Mouse (Mus musculus): ENCODE measurements around the gene Spon1. TPM values are rescaled to one million over a fixed set of nuclear protein-coding genes. Genes with fewer than 3 reads are reported as not detected.

Gene Spon1
- polyA plus RNA-seq, 1 experiment from 2014 or later: 22.7 TPM

DNA sequence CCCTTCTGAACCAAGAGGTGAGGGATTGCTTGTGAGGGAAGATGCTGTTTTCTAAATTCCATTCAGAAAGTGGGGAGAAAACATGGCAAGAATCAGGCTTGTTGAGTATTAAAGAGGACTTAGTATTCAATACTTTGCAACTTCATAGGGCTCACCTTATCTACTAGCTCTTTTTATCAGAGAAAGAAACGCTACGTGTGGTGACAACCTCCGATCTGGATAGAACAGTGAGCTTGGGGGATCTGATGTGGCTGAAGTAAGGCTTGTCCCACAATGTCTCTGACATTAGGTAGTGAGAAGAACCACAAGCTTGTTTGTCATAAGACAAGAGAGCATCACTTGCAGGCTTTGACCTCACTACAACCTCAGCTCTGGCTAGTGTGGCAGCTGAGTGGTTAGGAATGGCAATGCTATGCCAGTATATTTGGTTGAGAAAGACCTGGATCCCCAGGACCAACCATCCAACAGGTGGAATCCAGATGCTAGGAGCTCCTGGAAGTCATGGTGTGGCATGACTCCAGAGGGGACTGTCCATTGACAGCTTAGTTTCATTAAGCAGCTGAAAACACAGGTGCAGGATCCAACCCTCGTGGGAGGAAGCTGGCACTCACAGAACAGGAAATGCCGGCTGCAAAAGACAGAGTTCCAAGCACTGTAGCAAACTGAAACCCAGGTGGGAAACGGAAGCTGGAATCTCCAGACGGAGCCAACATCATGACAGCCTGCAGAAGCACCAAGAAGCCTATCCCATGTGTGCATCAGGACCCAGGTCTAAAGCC, 81.4 kb downstream of the Spon1 start:
- 60% methylated on average over 7 of the region's 7 CpGs for WGBS
- Histone ChIP-seq H3K4me1 (peaks cover 22% of the 10 kb centered on the region), H3K4me3 (no peak overlapping the region), H3K9me3 (no peaks in the 10 kb centered on the region), H3K9ac (no peak overlapping the region), H3K27ac (no peak overlapping the region), H3K36me3 (no peaks in the 10 kb centered on the region), H3K27me3 (no peaks in the 10 kb centered on the region), H3K4me2 (replicated peaks) (no peak overlapping the region)
- no peak for ATAC-seq (ENCODE audit: insufficient number of reproducible peaks, insufficient read depth, low FRiP score, low TSS enrichment)

DNA sequence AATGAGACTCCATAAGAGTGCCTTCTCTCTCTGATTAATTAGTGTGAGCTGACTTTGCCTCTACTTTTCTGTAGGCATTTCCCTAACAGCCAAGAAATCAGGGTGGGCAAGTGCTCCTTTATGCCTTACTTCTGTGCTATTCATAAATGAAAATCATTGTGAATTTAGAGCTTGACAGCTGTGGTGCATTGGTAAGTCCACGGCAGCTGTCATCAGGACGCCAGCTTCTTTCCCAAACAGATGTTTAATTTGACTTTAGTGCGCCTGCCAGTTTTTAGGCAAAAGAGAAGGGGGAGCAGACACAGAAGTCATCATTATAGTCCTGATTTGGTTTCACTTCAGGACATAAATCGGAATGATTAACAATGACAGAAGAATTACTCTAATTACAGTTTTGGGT, 84.6 kb downstream of the Spon1 start:
- Histone ChIP-seq H3K4me1 (peaks cover 22% of the 10 kb centered on the region), H3K9ac (no peak overlapping the region), H3K4me3 (no peak overlapping the region), H3K27ac (no peak overlapping the region), H3K4me2 (replicated peaks) (no peak overlapping the region), H3K9me3 (no peaks in the 10 kb centered on the region), H3K36me3 (no peaks in the 10 kb centered on the region), H3K27me3 (no peaks in the 10 kb centered on the region)
- 37% methylated on average over 4 of the region's 4 CpGs for WGBS
- no peak for ATAC-seq (ENCODE audit: insufficient number of reproducible peaks, insufficient read depth, low FRiP score, low TSS enrichment)

DNA sequence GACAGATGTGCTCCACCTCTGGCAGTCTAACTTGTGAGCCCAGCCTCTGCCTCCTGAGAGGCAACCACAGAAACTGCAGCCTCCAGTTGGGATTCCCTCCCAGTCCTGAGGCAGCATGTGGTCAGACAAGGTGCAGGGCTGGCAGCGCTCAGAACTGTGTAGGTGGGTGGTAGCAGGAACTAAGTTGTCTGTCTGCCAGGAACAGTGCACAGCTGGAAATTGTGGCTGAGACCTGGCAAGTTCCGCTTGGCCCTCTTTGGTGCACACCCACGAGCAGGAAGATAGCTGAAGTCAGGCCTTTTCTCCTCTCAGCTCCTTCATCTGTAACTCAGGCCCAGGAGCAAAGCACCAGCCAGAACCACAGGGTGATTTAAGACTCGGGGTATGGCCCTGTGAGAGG, 89.6 kb downstream of the Spon1 start:
- Histone ChIP-seq H3K4me3 (no peak overlapping the region), H3K9ac (no peak overlapping the region), H3K4me2 (replicated peaks) (no peak overlapping the region), H3K9me3 (no peaks in the 10 kb centered on the region), H3K36me3 (no peaks in the 10 kb centered on the region), H3K4me1 (peaks cover 7% of the 10 kb centered on the region), H3K27ac (no peak overlapping the region), H3K27me3 (no peaks in the 10 kb centered on the region)
- WGBS: 78% methylated on average over 4 of the region's 4 CpGs
- no peak for ATAC-seq (ENCODE audit: insufficient number of reproducible peaks, insufficient read depth, low FRiP score, low TSS enrichment)

DNA sequence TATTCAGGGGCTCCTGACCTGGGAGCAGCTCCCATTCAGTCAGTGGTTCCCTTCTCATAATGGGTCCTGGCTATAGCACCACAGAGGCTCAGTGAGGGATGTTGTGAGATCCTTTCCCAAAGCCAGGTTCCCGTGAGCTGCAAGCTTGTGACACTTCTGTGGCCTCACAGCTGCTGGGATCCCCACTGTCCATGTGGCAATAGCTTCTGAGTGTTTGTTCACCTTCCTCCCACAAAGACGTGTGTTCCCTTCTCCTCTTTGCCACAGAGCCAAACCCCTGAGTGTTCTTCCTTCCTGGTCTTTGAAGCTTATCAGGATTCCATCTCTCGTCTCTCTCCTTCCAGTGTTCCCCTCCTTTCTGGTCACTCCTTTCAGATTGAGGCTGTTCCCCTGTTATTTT, 90.3 kb downstream of the Spon1 start:
- Histone ChIP-seq H3K9ac (no peak overlapping the region), H3K27me3 (no peaks in the 10 kb centered on the region), H3K4me3 (no peak overlapping the region), H3K9me3 (no peaks in the 10 kb centered on the region), H3K36me3 (no peaks in the 10 kb centered on the region), H3K4me2 (replicated peaks) (no peak overlapping the region), H3K27ac (no peak overlapping the region), H3K4me1 (0 out of 2 replicates have a peak, but pooled peaks cover under 1% of the 10 kb centered on the region)
- 68% methylated on average over 3 of the region's 3 CpGs for WGBS
- no peak for ATAC-seq (ENCODE audit: insufficient number of reproducible peaks, insufficient read depth, low FRiP score, low TSS enrichment)

DNA sequence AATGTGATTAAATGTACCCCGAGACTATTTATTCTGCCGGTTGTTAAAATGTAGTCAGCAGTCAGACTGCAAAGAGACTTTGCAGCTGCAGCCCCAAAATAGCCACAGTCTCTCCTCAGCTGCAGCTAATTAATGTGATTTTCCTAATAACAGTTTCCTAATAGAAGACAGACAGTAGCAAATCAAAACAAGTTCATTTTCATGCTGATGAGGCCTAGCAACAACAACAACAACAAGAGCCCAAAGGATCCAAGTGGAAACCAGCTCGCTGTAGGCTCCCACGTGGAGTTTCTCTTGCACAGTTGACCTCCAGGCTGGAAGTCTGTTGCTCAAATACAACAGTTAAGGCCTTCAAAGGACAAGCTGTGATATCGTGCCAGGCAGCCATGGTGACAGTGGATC, 93.7 kb downstream of the Spon1 start:
- H3K4me1 ChIP-seq: no peaks in the 10 kb centered on the region
- H3K27ac ChIP-seq: no peak overlapping the region
- WGBS: 56% methylated on average over 5 of the region's 5 CpGs
- H3K4me3 ChIP-seq: no peak overlapping the region
- no peak overlapping the region for H3K9ac ChIP-seq
- H3K9me3 ChIP-seq: no peaks in the 10 kb centered on the region
- no peak for ATAC-seq (ENCODE audit: insufficient number of reproducible peaks, insufficient read depth, low FRiP score, low TSS enrichment)
- no peaks in the 10 kb centered on the region for H3K27me3 ChIP-seq
- H3K36me3 ChIP-seq: no peaks in the 10 kb centered on the region
- H3K4me2 ChIP-seq (replicated peaks): no peak overlapping the region

DNA sequence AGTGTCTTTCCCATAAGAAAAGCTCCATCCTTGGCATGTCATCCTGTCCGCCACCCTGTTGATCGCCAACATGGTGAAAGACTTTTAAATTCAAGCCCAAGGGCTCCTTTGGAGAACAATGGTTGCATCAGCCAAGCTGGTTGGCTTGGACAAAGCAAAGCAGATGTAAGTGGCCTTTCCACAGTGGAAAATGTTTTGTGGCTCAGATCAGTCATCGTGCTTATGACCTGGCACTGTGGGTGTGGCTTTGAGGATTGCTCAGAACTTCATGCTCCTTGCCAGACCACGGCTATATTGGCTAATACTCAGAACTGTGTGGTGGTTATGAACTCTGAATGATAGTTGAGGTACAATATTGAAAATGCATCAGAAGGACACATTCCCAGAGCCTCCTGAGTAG, 96.2 kb downstream of the Spon1 start:
- no peaks in the 10 kb centered on the region for H3K36me3 ChIP-seq
- H3K27me3 ChIP-seq: no peaks in the 10 kb centered on the region
- ATAC-seq (ENCODE audit: insufficient number of reproducible peaks, insufficient read depth, low FRiP score, low TSS enrichment): no peak
- WGBS: 92% methylated on average over 4 of the region's 4 CpGs
- no peaks in the 10 kb centered on the region for H3K4me1 ChIP-seq
- no peaks in the 10 kb centered on the region for H3K9me3 ChIP-seq
- H3K4me2 ChIP-seq (replicated peaks): no peak overlapping the region
- no peak overlapping the region for H3K4me3 ChIP-seq
- no peak overlapping the region for H3K9ac ChIP-seq
- H3K27ac ChIP-seq: no peak overlapping the region

DNA sequence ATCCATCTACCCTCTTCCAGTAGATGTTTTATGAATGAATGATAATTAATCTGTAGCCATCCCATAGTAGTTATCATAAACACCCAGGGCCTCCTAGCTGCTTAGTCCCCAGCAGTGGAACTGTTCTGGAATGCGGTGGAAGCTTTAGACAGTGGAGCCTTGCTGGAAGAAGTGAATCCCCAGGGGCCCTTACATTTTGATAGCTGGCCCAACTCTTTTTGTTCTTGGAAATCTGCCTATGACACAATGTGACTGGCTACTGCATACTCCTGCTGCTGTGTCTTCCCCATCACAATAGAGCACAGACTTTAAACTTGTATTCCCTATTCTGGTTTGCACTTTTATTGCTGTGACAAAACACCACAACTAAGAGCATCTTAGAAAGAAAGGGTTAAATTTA, 107.0 kb downstream of the Spon1 start:
- no peaks in the 10 kb centered on the region for H3K4me1 ChIP-seq
- no peak for ATAC-seq (ENCODE audit: insufficient number of reproducible peaks, insufficient read depth, low FRiP score, low TSS enrichment)
- WGBS: 81% methylated on average over 1 of the region's 1 CpGs
- H3K9me3 ChIP-seq: no peaks in the 10 kb centered on the region
- H3K27ac ChIP-seq: no peak overlapping the region
- H3K9ac ChIP-seq: no peak overlapping the region
- H3K36me3 ChIP-seq: no peaks in the 10 kb centered on the region
- no peaks in the 10 kb centered on the region for H3K27me3 ChIP-seq
- no peak overlapping the region for H3K4me2 ChIP-seq (replicated peaks)
- H3K4me3 ChIP-seq: no peak overlapping the region

DNA sequence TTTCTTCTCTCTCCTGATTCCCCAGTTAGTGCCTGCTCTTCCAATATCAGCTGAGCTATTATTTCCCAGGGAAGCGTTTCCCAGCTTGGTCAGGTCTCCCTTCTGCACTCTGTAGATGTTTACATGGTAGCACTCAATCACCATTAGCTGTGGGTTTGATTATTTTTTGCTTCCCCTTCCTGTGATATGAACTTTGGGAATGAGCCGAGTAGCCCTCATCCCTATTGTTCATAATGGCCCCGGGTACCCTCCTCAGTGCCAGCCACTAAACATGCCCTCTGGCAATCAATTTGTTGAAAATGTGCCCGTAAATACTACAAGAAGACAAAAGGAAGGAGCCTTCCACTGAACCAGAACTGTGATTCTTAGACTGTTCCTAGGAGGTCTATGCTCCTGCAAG, 111.7 kb downstream of the Spon1 start:
- ATAC-seq (ENCODE audit: insufficient number of reproducible peaks, insufficient read depth, low FRiP score, low TSS enrichment): no peak
- WGBS: 84% methylated on average over 4 of the region's 4 CpGs
- H3K9ac ChIP-seq: no peak overlapping the region
- no peak overlapping the region for H3K4me3 ChIP-seq
- no peaks in the 10 kb centered on the region for H3K36me3 ChIP-seq
- H3K27me3 ChIP-seq: no peaks in the 10 kb centered on the region
- H3K27ac ChIP-seq: no peak overlapping the region
- H3K4me2 ChIP-seq (replicated peaks): no peak overlapping the region
- no peaks in the 10 kb centered on the region for H3K9me3 ChIP-seq
- H3K4me1 ChIP-seq: 0 out of 2 replicates have a peak, but pooled peaks cover 4% of the 10 kb centered on the region

DNA sequence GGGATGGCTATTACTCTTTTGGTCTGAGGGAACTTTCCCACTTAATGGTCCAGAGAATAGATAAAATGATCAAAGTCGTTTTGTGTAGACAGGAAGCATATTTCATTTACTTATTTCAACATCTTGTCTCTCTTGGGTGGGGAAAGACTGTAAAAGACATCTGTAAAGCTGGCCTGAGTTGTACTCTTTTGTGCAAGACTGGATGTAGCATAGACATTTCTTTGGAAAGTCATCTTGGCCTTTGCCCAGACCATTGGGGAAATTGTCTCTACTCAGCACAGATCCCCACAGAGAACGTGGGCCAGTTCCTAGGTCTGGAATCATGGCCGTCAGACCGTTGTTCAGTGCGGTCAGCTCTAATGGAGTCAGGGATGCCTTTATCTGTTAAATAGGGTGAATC, 112.1 kb downstream of the Spon1 start:
- no peaks in the 10 kb centered on the region for H3K9me3 ChIP-seq
- H3K4me3 ChIP-seq: no peak overlapping the region
- H3K36me3 ChIP-seq: no peaks in the 10 kb centered on the region
- H3K4me2 ChIP-seq (replicated peaks): no peak overlapping the region
- ATAC-seq (ENCODE audit: insufficient number of reproducible peaks, insufficient read depth, low FRiP score, low TSS enrichment): no peak
- H3K4me1 ChIP-seq: 0 out of 2 replicates have a peak, but pooled peaks cover 4% of the 10 kb centered on the region
- no peak overlapping the region for H3K27ac ChIP-seq
- 90% methylated on average over 5 of the region's 5 CpGs for WGBS
- H3K27me3 ChIP-seq: no peaks in the 10 kb centered on the region
- no peak overlapping the region for H3K9ac ChIP-seq

DNA sequence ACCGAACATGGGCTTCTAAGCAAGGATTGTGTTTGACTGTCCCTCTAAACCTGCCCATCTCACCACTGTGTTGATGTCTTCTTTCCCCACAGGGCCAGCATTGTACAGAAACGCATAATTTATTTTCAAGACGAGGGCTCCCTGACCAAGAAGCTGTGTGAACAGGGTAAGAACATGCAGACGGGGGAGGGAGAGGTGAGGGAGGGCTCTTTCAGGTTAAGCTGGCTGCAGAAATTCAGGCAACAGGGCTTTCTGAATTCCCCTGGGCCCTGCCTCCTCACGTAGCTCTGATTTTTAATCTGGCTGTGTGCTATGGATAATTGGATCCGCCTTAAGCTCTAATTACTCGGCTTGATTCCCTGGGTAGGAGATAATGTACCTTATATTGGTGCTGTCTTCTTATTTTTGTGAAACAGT, 113.3 kb downstream of the Spon1 start:
- Histone ChIP-seq H3K4me3 (no peak overlapping the region), H3K4me2 (replicated peaks) (no peak overlapping the region), H3K36me3 (no peaks in the 10 kb centered on the region), H3K27me3 (no peaks in the 10 kb centered on the region), H3K27ac (no peak overlapping the region), H3K9me3 (no peaks in the 10 kb centered on the region), H3K9ac (no peak overlapping the region), H3K4me1 (0 out of 2 replicates have a peak, but pooled peaks cover 4% of the 10 kb centered on the region)
- WGBS: 57% methylated on average over 7 of the region's 7 CpGs
- ATAC-seq (ENCODE audit: insufficient number of reproducible peaks, insufficient read depth, low FRiP score, low TSS enrichment): no peak

DNA sequence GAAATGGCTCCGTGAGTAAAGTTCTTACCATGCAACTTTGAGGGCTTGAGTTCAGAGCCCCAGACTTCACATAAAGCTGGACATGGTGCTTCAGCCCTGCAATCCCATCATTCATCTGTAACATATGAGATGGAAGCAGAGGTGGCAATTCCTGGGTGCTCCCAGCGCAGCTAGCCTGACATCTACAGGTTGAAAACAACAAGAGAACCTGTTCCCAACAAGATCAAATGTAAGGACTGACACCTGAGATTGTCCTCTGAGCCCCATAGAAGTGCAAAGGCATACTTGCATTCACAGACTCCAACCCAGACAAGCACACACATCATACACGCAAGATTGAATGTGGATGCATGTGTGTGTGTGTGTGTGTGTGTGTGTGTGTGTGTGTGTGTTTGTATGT, 114.2 kb downstream of the Spon1 start:
- H3K9ac ChIP-seq: no peak overlapping the region
- ATAC-seq (ENCODE audit: insufficient number of reproducible peaks, insufficient read depth, low FRiP score, low TSS enrichment): no peak
- H3K9me3 ChIP-seq: no peaks in the 10 kb centered on the region
- H3K36me3 ChIP-seq: no peaks in the 10 kb centered on the region
- H3K4me1 ChIP-seq: 0 out of 2 replicates have a peak, but pooled peaks cover 4% of the 10 kb centered on the region
- no peaks in the 10 kb centered on the region for H3K27me3 ChIP-seq
- no peak overlapping the region for H3K4me3 ChIP-seq
- no peak overlapping the region for H3K27ac ChIP-seq
- H3K4me2 ChIP-seq (replicated peaks): no peak overlapping the region
- 86% methylated on average over 3 of the region's 3 CpGs for WGBS

DNA sequence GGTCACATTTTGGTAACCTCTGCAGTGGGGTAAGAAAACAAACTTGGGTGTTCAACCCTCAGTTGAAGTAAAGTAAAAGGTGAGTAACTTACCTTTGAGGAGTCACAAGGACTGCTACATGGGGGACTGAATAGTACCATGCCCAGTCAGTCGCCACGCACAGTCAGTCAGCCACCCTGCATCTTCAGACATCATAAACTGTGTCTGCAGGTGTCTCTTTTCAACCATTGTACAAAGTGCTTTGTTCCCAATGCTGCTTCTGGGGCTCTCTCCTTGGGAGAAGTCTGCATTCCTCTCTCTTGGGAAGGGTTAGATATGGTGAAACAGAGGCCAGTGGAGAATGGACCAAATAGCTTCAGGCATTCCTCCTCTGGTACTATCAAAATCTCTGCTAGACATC, 125.0 kb downstream of the Spon1 start:
- Histone ChIP-seq H3K9ac (no peak overlapping the region), H3K4me2 (replicated peaks) (no peak overlapping the region), H3K9me3 (no peaks in the 10 kb centered on the region), H3K27ac (no peak overlapping the region), H3K4me3 (no peak overlapping the region), H3K36me3 (no peaks in the 10 kb centered on the region), H3K27me3 (no peaks in the 10 kb centered on the region), H3K4me1 (no peaks in the 10 kb centered on the region)
- ATAC-seq (ENCODE audit: insufficient number of reproducible peaks, insufficient read depth, low FRiP score, low TSS enrichment): no peak
- 97% methylated on average over 2 of the region's 2 CpGs for WGBS

All from embryonic facial prominence, embryonic 12.5 days (tissue).